Mouse (Mus musculus) embryonic facial prominence, embryonic 14.5 days (tissue): ENCODE results near the gene Selenof. TPM values are rescaled to one million over a fixed set of nuclear protein-coding genes. Genes with fewer than 3 reads are reported as not detected.

Experiments
- polyA plus RNA-seq: library from polyadenylated mRNA; unstranded; fragments of >200 nt; fragmentation: Nextera tagmentation; extraction: Ambion mirVana; gene quantifications from 2 replicates; pipeline ENCODE4 v1.2.1, GENCODE M21; 2014

Selenof gene
- polyA plus RNA-seq, 1 experiment from 2014 or later = 561 TPM

Other genes starting within 250 kb of the Selenof start
- 13.7 and 14.4 TPM in 2 replicates for gene Hs2st1, start 123 bp upstream of the Selenof start, polyA plus RNA-seq
- gene Sh3glb1, start 150.0 kb downstream of the Selenof start, polyA plus RNA-seq = 146 and 157 TPM in 2 replicates
- gene Clca3a1, start 190.7 kb downstream of the Selenof start, polyA plus RNA-seq = 1.9 TPM in 2 replicates
- gene Clca3a2, start 249.2 kb downstream of the Selenof start, polyA plus RNA-seq = 0.51 and 1.4 TPM in 2 replicates